Mouse (Mus musculus) yolk sac, embryonic 10.5 days (tissue): ENCODE measurements around the gene Tsga10ip.

Source experiments
- DNase-seq: peaks from one replicate; pipeline ENCODE4 v3.0.0-alpha.2; 2017; ENCODE audit warnings: low spot score

The Tsga10ip gene

GRCm38 (mm10) chr19:5345297-5346131 is 56.8 kb downstream of the Tsga10ip start:
- no peak for DNase-seq

- DNase-seq, result no peak
These were observed 61.0 kb downstream of the Tsga10ip start for GRCm38 (mm10) chr19:5341360-5341759.
